Mouse (Mus musculus) ES-E14 (cell line): ENCODE results near the gene Gpm6a. TPM values are rescaled to one million over a fixed set of nuclear protein-coding genes. Genes with fewer than 3 reads are reported as not detected.
A peak's percentile ranks its signal among the peaks of the same experiment; 100 is the strongest.

ENCODE experiments used
- DNase-seq: peaks from one replicate; pipeline ENCODE4 v3.0.0-alpha.2; 2013; ENCODE audit warnings: low read depth, low spot score
- H3K27ac ChIP-seq: 2 replicates; pipeline ENCODE4 v1.5.1; 2012; ENCODE audit warnings: low read depth, mild to moderate bottlenecking, low read length, moderate library complexity, mixed read lengths; ENCODE audit not compliant: poor library complexity, insufficient read depth, severe bottlenecking
- H3K36me3 ChIP-seq: 2 replicates; pipeline ENCODE4 v1.6.1; 2012; ENCODE audit warnings: mild to moderate bottlenecking, low read length, moderate library complexity, mixed read lengths; ENCODE audit not compliant: control insufficient read depth, poor library complexity, insufficient read depth, severe bottlenecking
- H3K4me1 ChIP-seq, 2 experiments: fragments of 150-350 bp in 1 of 2; sonication (generic) in 1 of 2; 2 replicates each; pipeline ENCODE4 v1.6.1; 2012; ENCODE audit warnings: low read length in 2 of 2, mild to moderate bottlenecking in 1 of 2, mixed read lengths in 1 of 2; ENCODE audit not compliant: control insufficient read depth in 2 of 2, insufficient read depth in 2 of 2, poor library complexity in 1 of 2
- H3K4me3 ChIP-seq, 2 experiments: fragments of 150-350 bp in 1 of 2; sonication (generic) in 1 of 2; 2 replicates each; pipeline ENCODE4 v1.5.1; 2012; ENCODE audit warnings: low read length in 2 of 2, low read depth in 1 of 2, mild to moderate bottlenecking in 1 of 2, mixed read lengths in 1 of 2; ENCODE audit not compliant: insufficient read depth in 1 of 2, poor library complexity in 1 of 2, severe bottlenecking in 1 of 2
- H3K9ac ChIP-seq: 2 replicates; pipeline ENCODE4 v1.6.1; 2012; ENCODE audit warnings: low read depth, mild to moderate bottlenecking, low read length, mixed read lengths; ENCODE audit not compliant: poor library complexity, insufficient read depth, severe bottlenecking
- H3K9me3 ChIP-seq: fragments of 150-350 bp; sonication (generic); 2 replicates; pipeline ENCODE4 v1.6.1; 2012; ENCODE audit warnings: low read depth, mild to moderate bottlenecking, low read length; ENCODE audit not compliant: control insufficient read depth, insufficient read depth
- CHD2 ChIP-seq: IDR thresholded peaks from 2 replicates; pipeline ENCODE4 v1.6.1; 2014; ENCODE audit warnings: mild to moderate bottlenecking, low read depth, low read length, inconsistent platforms
- HCFC1 ChIP-seq: IDR thresholded peaks from 2 replicates; pipeline ENCODE4 v1.6.1; 2012; ENCODE audit warnings: low read length, inconsistent platforms, borderline replicate concordance; ENCODE audit not compliant: insufficient read depth
- MAFK ChIP-seq: IDR thresholded peaks from 2 replicates; pipeline ENCODE4 v1.6.1; 2014; ENCODE audit warnings: mild to moderate bottlenecking, low read depth, low read length, inconsistent platforms; ENCODE audit not compliant: insufficient read depth
- ZC3H11A ChIP-seq: IDR thresholded peaks from 2 replicates; pipeline ENCODE4 v1.6.1; 2012; ENCODE audit warnings: low read depth, mild to moderate bottlenecking, inconsistent platforms, low read length, borderline replicate concordance
- ZNF384 ChIP-seq: IDR thresholded peaks from 2 replicates; pipeline ENCODE4 v1.6.1; 2012; ENCODE audit warnings: low read depth, low read length, inconsistent platforms
- in situ Hi-C, 2 experiments: fragments of 600-800 bp; cut with MboI; formaldehyde crosslinking; loops; one replicate each; pipeline ENCODE4 v1.15.1; 2025; ENCODE audit warnings: low sequenced_read_pairs in 2 of 2, inconsistent platforms in 1 of 2; ENCODE audit not compliant: unreplicated experiment in 2 of 2
- total RNA-seq: library from RNA; depleted of rRNA; stranded (reverse); fragments of 300-350 nt; gene quantifications from 2 replicates; pipeline ENCODE4 v1.2.3, GENCODE M21; 2012; rRNA removed

The Gpm6a gene
- 0.37 and 0.85 TPM in 2 replicates for total RNA-seq

GRCm38 (mm10) chr8:54954741-54955455 lies at the start of gene Gpm6a:
TSS of gene Gpm6a (plus strand) at chr8:54954843.
- Histone ChIP-seq H3K27ac (no peak within 1 kb of the TSS), H3K36me3 (no peaks in the 10 kb centered on the region), H3K4me3 (no peak within 1 kb of the TSS), H3K9me3 (no peaks in the 10 kb centered on the region), H3K4me1 (no peaks in the 10 kb centered on the region), H3K9ac (no peak within 1 kb of the TSS)
- DNase-seq: no peak
- TF ChIP-seq ZNF384: no peak
- no peak for TF ChIP-seq CHD2
- no peak for TF ChIP-seq MAFK
- TF ChIP-seq HCFC1: no peak
- TF ChIP-seq ZC3H11A: no peak
- in situ Hi-C loops: no loop called here

DNA sequence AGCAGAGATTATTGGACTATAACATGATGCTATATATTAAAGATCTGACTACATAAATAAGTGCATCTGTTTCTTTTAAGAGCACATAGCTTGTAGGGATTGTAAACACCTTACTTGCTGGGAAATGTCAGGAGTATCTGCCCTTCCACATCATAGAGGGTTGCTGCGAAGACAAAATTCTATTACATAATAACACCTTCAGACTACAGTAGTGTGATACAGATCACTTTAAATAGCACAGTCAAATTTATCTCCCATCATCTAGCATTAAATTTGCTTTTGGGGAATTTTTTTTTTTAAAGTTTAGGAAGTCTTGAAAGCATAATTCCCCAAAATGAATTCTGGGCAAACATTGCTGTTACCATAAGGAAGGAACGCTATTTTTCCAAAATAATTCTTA lies 41.8 kb upstream of the Gpm6a start:
- H3K9me3 ChIP-seq: no peaks in the 10 kb centered on the region
- no peak for TF ChIP-seq CHD2
- no peak for TF ChIP-seq ZNF384
- no peak for TF ChIP-seq MAFK
- no peak for TF ChIP-seq ZC3H11A
- no peak for TF ChIP-seq HCFC1
- no peaks in the 10 kb centered on the region for H3K4me1 ChIP-seq
- no peak for DNase-seq
- in situ Hi-C loops: no loop called here
- H3K36me3 ChIP-seq: no peaks in the 10 kb centered on the region
- H3K9ac ChIP-seq: no peak overlapping the region
- no peak overlapping the region for H3K27ac ChIP-seq
- no peak overlapping the region for H3K4me3 ChIP-seq

- H3K36me3 ChIP-seq: no peaks in the 10 kb centered on the region
- no peak for DNase-seq
- H3K9me3 ChIP-seq: no peaks in the 10 kb centered on the region
- in situ Hi-C loops: no loop called here
- H3K9ac ChIP-seq: no peak overlapping the region
- no peak overlapping the region for H3K27ac ChIP-seq
- H3K4me3 ChIP-seq: peak overlapping the region; percentile 4 to 9; a peak in 2 of 4 replicates
- H3K4me1 ChIP-seq: no peaks in the 10 kb centered on the region
- no peak for TF ChIP-seq MAFK
- TF ChIP-seq HCFC1: no peak
- TF ChIP-seq ZC3H11A: no peak
- no peak for TF ChIP-seq ZNF384
- TF ChIP-seq CHD2: no peak
Measured at GRCm38 (mm10) chr8:54917710-54918109, 36.9 kb upstream of the Gpm6a start.

DNA sequence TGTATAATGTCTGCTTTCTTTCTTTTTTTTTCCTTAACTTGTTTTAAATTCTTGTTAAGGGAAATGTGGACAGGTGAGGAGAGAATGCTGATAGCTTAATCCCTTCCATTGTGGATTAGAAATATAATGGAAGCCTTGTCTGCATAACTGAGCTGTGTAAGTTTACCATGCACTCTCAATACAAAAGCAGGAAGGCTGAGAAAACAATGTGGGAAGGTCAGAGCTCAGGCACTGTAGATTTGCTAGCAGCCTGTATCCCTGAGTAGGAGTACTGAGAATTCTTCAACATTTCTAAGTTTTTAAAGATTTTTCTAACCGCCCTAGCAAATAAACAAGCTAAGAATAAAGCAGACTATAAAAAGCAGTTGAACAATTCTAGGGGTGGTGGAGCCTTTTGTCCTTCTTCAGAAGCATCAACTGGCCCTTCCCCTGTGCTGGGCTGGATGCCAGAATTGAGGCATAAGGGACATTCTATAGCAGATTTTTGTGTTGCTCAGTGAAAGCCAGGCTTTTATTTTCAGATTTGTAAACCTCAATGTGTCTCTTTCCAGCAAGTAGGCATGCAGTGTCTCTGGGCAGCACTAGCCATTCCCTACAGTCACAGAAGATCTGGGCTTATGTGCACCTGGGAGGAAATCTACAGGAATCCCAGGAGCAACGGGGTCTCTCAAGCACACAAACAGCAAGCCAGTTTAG lies 32.3 kb upstream of the Gpm6a start:
- no peak for DNase-seq

More for the DNA sequence above, 32.3 kb upstream of the Gpm6a start:
- in situ Hi-C loops: no loop called here
- H3K36me3 ChIP-seq: no peaks in the 10 kb centered on the region
- no peak overlapping the region for H3K4me3 ChIP-seq
- no peaks in the 10 kb centered on the region for H3K4me1 ChIP-seq
- H3K27ac ChIP-seq: no peak overlapping the region
- H3K9me3 ChIP-seq: no peaks in the 10 kb centered on the region
- no peak for TF ChIP-seq ZNF384
- no peak for TF ChIP-seq ZC3H11A
- no peak for TF ChIP-seq CHD2
- no peak for TF ChIP-seq HCFC1
- no peak for TF ChIP-seq MAFK
- H3K9ac ChIP-seq: no peak overlapping the region
